Mouse (Mus musculus) lung, embryonic 16.5 days (tissue): Measurements from ENCODE around the gene Slx1b. TPM values are rescaled to one million over a fixed set of nuclear protein-coding genes. Genes with fewer than 3 reads are reported as not detected.

ENCODE experiments used
- polyA plus RNA-seq: library from polyadenylated mRNA; unstranded; fragments of >200 nt; fragmentation: Nextera tagmentation; extraction: Ambion mirVana; gene quantifications from 2 replicates; pipeline ENCODE4 v1.2.1, GENCODE M21; 2015

Gene Slx1b
- polyA plus RNA-seq, 1 experiment from 2014 or later = 11.9 TPM

Other genes with a start within 250 kb of the Slx1b start
- gene Atp2a1, start 232.7 kb downstream of the Slx1b start, polyA plus RNA-seq = 5.1 and 33.6 TPM in 2 replicates
- gene Sh2b1, start 220.4 kb downstream of the Slx1b start, polyA plus RNA-seq = 47.2 and 48.5 TPM in 2 replicates
- gene Tufm, start 208.4 kb downstream of the Slx1b start, polyA plus RNA-seq = 106 and 112 TPM in 2 replicates
- 36.0 and 38.5 TPM in 2 replicates for gene Atxn2l, start 192.3 kb downstream of the Slx1b start, polyA plus RNA-seq
- 181 and 187 TPM in 2 replicates for gene Eif3c, start 129.4 kb downstream of the Slx1b start, polyA plus RNA-seq
- 1.6 and 2.3 TPM in 2 replicates for gene Apobr, start 110.8 kb downstream of the Slx1b start, polyA plus RNA-seq
- gene Cln3, start 110.0 kb downstream of the Slx1b start, polyA plus RNA-seq = 31.2 and 31.7 TPM in 2 replicates
- gene Il27, start 100.8 kb downstream of the Slx1b start, polyA plus RNA-seq = not detected in 2 replicates
- 34.2 and 53.9 TPM in 2 replicates for gene Nupr1, start 64.9 kb downstream of the Slx1b start, polyA plus RNA-seq
- 42.9 and 47.3 TPM in 2 replicates for gene Sgf29, start 46.5 kb downstream of the Slx1b start, polyA plus RNA-seq
- gene Sult1a1, start 19.4 kb downstream of the Slx1b start, polyA plus RNA-seq = 12.3 and 21.1 TPM in 2 replicates
- 102 and 108 TPM in 2 replicates for gene Bola2, start 383 bp downstream of the Slx1b start, polyA plus RNA-seq
- 42.4 and 59.5 TPM in 2 replicates for gene Coro1a, start 12.0 kb upstream of the Slx1b start, polyA plus RNA-seq
- gene Mapk3, start 63.8 kb upstream of the Slx1b start, polyA plus RNA-seq = 138 and 139 TPM in 2 replicates
- gene Gdpd3, start 70.5 kb upstream of the Slx1b start, polyA plus RNA-seq = 2.9 and 4.2 TPM in 2 replicates
- 111 and 123 TPM in 2 replicates for gene Ypel3, start 81.2 kb upstream of the Slx1b start, polyA plus RNA-seq
- gene Tbx6, start 85.7 kb upstream of the Slx1b start, polyA plus RNA-seq = 0.25 and 0.68 TPM in 2 replicates
- gene Ppp4c, start 96.7 kb upstream of the Slx1b start, polyA plus RNA-seq = 232 and 243 TPM in 2 replicates
- 0.36 and 0.38 TPM in 2 replicates for gene Fam57b, start 101.9 kb upstream of the Slx1b start, polyA plus RNA-seq
- gene 4930451I11Rik, start 135.9 kb upstream of the Slx1b start, polyA plus RNA-seq = not detected in 2 replicates
- 0.49 and 0.63 TPM in 2 replicates for gene Doc2a, start 151.6 kb upstream of the Slx1b start, polyA plus RNA-seq
- gene Hirip3, start 166.2 kb upstream of the Slx1b start, polyA plus RNA-seq = 30.3 and 32.3 TPM in 2 replicates
- gene Ino80e, start 166.6 kb upstream of the Slx1b start, polyA plus RNA-seq = 76.5 and 89.3 TPM in 2 replicates
- 55.8 and 58.3 TPM in 2 replicates for gene Taok2, start 188.9 kb upstream of the Slx1b start, polyA plus RNA-seq
- 28.4 and 30.8 TPM in 2 replicates for gene Tmem219, start 227.1 kb upstream of the Slx1b start, polyA plus RNA-seq
- 11.7 and 12.3 TPM in 2 replicates for gene Kctd13, start 233.1 kb upstream of the Slx1b start, polyA plus RNA-seq